Mouse (Mus musculus): Measurements from ENCODE around the gene Mrvi1.
"Not testable (repeated sequence)": the region's sequence is repeated elsewhere in the genome, so short reads cannot be mapped to it uniquely, and the experiment has no call there.

The Mrvi1 gene

DNA sequence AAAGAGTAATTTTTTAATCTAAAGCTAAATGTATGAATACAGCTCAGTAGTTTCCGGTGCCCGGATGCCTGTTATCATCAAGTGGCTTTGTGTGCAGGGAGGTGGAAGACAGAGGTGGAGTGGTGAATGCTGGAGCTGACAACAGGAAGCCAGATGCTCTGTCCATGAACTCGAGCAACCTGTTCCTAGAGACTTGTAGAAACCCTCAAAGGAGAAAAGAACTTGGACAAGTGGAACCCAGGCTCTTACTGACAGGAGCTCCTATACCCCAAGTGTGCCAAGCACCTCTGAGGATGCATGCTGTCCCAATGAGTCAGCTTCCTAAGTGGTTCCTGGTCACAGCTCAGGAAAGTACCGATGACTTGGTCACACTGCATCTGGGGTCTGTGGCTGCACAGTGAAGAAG is 41.1 kb downstream of the Mrvi1 start:
- DNase-seq (ENCODE audit: low spot score in 2 of 2), result no peak

DNA sequence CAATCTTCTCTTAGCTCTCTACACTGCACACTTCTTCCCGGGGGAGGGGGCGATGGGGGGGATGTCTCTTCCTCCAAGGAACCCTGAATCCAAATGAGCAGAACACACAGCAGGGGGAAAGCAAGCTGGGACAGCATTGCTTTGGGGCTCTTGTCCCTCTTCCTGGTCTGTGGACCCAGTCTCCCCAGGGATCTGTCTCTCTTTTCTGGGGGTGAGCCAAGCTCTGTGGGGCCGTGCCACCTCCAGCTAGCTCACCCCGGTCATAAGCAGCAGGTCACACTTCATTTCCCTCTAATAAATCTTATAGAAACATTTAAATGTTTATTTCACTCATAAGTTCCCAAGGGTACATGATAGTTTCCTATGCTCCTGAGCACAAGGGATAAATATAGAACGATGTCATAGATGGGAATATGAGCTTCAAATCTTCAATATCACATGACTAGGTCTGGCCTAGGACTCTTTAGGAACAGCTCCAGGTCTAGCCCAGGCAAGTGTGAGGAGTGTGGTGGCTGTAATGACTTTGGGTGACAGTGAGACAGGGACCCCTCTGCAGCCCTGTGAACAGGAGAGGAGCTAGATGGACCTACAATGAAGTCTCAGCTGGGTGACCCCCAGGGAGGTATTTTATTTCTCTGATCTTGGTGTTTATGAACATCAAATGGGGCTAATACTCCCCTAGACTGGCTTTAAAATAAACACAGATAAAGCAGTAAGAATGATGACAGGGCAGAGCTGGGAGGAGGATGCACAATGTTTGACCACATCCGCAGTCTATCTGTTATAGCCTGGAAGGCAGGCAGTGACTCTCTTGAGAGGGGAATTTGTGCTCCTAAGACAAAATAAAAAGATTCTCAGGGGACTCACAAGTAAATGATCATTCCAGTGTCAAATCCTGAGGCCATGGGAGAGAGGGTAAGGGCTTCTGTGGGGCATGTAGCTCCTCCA is 46.2 kb downstream of the Mrvi1 start:
- no peak for DNase-seq (ENCODE audit: low spot score in 2 of 2)

DNA sequence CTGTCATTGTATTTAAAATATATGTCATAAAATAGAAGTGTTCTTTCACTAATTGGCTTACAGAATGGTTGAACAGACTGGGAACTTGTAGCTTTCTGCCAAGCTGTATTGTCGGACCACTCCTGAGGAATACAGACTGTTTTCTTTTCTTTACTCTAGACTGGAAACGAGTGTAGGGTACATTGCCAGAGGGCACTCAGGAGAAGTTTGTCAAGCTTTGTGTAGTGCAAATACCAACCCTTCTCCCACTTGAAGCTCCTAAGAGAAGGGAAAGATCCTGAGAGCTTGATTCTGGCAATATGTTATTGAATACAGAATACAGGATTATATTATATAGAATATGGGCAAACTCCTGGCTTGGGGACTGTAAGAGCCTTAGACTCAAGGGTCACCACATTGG is 48.3 kb downstream of the Mrvi1 start:
- DNase-seq (ENCODE audit: low spot score in 2 of 2), result no peak

DNA sequence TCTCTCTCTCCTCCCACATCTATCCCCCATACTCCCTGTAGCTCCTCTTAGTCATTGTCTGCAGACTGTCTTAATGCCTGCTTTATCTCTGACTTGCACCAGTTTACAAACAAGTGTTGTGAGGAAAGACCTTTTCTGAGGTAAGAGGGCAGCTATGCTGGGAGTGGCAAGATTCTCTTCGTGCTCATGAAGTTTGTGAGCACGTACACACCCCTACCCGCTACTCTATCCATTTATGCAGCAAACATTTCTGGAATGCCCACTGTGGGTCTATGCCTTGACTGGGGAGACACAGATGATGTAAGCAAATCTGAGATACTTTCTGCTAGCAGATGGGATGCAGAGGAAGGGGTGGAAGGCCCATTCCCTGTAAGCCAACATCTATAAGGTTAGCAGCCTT is 48.9 kb downstream of the Mrvi1 start:
- no peak for DNase-seq (ENCODE audit: low spot score in 2 of 2)

DNA sequence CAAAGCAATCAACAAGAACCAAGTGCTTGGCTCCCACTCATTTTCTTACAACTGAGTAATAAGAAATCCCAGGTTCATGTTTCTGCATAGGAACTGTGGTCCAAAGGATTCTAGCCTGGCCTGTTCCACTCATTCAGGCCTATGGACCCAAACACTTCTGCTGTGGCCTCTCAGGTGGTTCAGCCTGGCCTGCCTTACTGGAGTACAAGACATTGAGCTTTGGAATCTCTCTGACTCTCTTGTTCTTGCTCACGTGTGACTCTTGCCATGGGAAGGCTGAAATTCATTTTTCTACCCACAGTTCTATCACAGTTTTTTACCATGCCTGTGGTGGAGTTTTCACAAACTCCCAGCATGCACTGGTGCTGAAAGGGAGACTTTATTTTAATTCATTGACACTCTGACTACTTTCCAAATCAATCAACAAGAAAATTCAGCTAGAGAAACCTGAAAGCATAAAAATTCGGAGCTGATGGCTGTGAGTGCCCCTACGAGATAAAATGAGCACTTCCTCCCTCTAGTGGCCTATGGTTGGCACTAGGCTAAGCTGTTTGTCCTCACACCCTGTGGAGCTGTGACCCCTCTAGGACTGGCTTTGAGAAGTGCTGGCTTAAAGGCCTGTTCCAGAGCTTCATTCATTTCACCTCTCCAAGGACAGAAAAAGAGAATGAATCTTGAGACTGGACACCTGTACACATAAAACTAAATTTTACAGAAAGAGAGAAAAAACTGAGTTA is 52.0 kb downstream of the Mrvi1 start:
- no peak for DNase-seq (ENCODE audit: low spot score in 2 of 2)

DNA sequence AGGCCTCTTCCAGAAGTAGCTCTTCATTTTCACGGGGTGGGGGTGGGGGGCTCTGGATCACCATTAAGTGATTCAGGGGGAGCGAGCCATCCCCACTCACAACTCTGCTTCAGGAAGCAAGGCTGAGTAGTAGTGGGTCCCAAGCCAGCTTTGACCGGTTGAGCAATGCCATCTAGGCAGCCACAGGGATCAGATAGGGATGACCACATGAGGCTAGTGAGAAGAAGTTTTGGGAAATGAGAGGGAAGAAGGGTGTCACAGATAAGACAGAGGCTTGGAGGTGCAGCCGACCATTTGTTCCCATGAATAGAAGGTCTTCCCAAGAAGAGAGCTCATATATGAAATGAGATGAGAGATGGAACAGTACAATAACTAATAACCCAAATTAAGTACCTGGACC is 55.7 kb downstream of the Mrvi1 start:
- DNase-seq (ENCODE audit: low spot score in 2 of 2), result no peak

DNA sequence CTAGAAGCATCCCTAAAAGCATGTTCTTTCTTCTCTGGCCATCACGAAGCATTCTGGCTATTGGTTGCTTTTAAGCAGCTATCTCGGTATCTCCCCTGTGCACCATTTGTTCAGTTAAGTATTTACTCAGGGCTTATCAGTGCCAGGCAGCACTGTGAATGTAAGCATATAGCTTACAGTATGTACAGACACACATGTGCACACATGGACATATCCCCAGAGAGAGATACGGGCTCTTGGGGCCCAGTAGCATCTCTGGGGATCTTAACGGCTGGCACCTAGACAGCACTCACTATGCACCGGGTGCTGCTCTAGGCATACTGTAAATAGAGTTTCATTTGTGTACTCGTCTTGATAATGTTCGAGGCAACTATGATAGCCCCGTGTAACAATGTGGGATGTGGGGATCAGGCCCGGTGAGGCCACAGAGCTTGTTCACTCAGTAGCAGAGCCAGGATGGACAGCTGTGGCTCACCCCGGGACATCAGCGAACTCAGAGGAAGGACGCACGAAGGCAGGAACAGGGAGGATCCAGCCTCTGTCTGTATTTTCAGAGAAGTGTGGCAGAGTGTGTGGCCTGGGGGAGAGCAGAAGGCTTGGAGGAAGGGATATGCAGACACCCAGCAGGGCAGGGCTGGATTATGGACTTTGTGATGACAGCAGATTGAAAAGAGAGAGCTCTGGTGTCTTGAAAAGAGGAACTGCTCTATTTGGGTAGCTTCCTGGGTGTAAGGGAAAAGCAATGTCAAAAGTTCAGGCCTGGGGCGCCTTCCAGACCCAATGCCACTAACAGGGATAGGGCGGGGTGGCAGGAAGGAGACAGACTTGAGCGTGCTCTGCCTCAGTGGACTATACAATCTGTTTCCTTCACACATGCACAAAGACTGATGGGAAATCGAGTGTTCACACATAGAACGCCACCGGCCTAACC is 61.7 kb downstream of the Mrvi1 start:
- no peak for DNase-seq (ENCODE audit: low spot score in 2 of 2)

DNA sequence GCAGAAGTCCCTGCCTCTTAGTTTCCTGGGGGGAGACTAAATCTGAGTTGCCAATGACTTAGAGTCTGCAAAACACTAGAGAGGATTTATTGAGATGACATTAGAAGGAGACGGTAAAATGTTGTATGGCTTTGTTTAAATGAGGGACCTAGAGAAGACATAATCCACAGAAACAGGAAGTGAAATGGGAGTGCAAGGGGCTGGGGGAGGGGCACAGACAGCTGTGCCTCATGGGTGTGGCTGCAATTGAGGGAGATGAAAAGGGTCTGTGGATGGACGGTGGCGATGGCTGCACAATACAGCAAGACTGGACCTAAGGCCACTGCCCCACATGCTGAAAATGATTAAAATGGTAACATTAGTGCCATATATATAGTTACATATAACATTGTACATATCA is 62.5 kb downstream of the Mrvi1 start:
- no peak for DNase-seq (ENCODE audit: low spot score in 2 of 2)

DNA sequence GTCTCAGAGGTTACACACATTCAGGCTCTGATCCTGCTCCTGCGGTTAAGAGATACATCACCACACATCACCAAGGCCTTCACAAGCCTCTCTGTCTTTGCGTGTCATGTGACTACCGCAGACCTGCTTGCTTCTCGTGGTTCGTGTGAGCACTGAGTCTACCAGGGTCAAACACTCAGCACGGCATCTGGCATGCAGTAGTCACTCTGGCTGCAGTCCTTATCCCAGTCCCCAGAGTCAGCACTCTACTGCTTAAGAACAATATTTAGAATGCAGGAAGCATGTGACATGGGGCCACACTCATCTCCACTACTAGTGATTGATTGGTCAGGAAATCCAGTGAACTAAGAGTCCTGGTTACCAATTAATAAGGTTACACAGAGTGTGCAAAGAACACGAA is 66.3 kb downstream of the Mrvi1 start:
- DNase-seq (ENCODE audit: low spot score in 2 of 2), result no peak

DNA sequence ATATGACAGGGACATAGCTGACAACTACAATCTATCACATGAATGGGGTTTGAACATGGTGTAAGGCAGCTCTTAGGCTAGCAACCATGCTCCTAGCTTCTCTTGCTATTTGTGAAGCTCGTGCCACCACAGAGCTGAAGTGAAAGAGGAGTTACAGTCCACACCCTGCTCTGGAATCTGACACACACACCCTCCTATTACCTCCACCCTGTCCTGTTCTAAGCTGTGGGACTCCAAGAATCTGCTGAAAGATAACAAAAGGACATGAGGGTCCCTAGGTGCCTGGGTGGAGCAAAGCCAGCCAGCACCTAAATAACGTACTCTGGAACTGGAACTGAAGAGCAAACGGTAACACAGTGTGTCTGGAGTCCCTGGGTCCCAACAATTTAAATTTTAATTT is 67.7 kb downstream of the Mrvi1 start:
- no peak for DNase-seq (ENCODE audit: low spot score in 2 of 2)

DNA sequence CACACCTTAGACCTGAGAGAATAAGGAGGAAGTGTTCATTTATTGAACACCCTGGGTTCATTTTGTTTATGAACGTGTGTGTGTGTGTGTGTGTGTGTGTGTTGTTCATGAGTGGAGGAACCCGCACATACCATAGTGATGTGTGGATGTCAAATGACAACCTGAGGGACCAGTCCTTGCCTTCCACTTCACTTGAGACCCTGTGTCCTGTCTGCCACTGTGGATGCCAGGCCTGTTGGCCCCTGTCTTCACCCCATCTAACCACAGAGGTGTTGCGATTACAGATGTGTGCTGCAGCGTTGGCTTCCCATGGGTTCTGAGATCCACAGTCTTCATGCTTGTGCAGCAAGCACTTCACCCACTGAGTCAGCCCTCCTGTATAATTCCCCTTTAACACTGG is 68.5 kb downstream of the Mrvi1 start:
- DNase-seq (ENCODE audit: low spot score in 2 of 2), result no peak

DNA sequence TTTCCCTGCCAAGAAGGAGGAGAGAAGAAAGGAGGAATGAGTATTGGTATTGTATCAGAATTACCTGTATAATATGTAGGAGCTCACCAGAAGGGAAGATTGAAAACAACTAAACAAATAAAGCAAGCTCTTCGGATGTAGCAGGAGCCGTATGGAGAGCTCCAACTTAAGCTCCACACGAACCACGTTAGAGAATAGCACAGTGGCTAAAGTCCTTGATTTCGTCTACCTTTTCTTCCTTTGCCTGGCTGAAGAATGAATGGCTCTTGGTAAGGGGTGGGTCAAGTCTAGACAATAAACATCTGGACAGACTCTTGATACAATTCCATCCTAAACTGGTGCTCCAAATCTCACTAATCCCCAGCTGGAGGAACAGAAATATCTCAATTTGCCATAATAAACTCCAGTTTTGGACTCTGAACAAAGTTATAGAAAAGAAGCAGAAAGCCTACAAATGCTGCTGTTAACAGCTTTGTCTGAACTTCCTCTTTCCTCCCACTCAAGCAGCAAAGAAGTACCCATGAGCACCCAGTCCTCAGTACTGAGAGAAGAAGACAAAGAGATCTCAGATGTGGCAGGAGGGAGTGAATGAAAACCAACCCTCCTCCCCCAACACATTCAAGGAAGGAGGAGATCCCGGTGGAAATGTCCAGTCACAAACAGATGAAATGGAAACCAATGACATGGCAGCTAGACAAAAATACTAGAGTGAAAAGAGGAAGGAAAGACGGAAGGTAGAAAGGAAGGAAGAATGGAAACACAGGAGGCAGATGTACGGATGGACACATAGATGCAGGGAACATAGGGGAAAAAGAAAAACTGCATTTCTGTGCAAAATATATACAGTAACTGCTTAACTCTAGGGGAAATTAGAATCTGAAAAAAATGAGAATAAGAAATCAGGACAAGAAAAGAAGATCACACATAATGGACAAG is 73.8 kb downstream of the Mrvi1 start:
- DNase-seq (ENCODE audit: low spot score in 2 of 2), result no peak

DNA sequence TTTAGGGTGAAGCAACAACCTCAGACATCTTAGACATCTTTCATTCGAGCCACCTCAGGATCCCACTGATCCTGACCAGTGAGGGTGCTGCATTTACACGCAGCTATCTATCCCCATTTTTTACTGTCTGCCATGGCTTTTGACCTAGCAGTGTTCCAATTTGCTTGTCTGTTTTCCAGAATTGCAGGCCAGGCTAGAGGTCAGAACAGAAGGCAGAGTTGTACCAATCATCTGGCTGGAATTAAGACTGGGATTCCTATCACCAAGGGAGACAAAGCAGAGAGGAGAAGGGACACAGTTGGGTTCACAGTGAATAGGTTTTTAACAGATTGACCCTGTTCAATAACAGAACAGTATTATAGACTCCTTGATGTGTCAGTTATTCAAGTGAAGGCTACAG is 75.7 kb downstream of the Mrvi1 start:
- DNase-seq (ENCODE audit: low spot score in 2 of 2), result no peak

DNA sequence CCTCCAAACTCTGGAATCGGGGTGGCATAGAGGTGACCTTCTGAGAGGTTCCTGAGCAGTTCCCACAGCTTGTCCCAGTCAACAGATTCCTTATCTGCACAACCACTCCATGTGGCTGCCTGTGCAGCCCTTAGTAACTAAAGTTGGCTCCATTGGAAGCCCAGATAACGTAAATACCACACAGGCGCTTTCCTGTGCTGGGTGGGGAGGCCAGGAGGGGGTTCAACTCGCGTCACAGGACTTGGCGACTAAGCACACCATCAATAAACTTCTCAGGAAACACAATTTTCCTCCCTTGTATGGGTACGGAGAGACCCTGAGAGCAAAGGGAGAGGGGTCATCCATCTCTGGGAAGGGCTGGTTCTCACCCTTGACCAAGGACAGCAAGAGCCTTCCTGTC is 79.0 kb downstream of the Mrvi1 start:
- no peak for DNase-seq (ENCODE audit: low spot score in 2 of 2)

DNA sequence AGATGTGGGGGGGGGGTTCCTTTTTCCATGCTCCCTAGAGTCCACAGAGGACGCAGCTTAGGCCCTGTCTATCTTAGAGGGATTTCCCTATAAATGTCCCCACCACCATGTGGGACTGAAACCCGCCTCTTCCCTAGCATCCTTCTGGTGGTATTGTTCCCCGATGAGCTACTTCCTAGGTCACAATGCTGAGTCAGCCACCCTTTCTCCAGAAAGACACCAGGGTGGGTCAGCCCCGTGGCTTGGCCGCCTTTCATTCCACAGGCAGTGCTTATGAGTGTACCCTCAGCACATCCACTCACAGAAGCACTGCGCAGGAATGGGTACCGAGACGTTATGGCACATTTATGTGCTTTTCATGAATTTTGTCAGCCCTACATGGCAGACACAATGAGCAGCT is 85.1 kb downstream of the Mrvi1 start:
- DNase-seq (ENCODE audit: low spot score in 2 of 2), result no peak

DNA sequence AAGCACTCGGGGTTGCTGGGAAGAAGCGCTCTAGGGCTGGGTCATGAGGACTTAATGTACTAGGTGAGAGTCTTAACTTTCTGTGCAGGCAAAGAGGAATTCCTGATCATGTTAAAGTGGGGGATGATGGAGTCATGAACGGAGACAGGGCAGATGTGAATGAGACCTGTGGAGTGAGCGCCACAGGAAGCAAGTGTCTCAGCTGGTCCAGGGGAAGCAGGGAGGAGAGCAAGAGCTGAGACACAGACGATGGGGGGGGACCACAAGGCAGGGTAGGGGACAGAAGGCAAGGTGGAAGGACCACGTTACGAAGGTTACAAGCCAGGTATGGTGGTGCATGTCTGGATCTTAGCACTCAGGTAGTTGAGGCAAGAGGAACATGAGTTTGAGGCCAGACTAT is 85.8 kb downstream of the Mrvi1 start:
- DNase-seq (ENCODE audit: low spot score in 2 of 2), result no peak

DNA sequence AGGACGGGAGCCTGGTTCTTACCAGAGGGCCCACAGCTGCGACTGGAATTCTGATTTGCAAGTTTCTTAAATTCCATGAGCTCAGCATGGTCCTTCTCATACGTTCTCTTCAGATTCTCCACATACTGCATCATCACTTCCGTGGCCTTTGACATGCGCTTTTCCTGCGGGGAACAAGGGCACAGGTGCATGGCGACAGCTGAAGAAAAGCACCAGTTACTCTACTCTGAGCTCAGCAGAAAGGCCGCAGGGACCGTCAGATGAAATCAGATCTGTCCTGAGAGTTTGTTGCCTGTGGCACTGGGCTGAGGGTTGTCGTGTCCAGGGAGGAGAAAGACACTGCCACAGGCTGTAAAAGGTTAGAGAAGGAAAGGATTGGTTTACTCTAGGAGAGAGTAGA is 86.5 kb downstream of the Mrvi1 start:
- DNase-seq (ENCODE audit: low spot score in 2 of 2), result not testable (repeated sequence)

DNA sequence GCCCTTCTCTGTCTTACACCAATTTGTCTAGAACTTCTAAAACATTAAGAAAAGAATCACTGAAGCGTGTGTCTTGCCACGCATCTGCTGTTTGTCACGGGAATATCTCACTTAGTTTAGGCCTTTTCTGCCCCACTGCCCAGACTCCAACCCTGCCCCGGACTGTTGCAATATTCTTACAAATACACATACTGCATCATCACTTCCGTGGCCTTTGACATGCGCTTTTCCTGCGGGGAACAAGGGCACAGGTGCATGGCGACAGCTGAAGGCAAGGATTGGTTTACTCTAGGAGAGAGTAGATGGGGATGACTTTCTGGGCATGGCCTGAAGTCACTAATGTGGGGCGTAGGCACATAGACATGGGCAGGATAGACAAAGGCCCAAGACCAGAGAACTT is 87.6 kb downstream of the Mrvi1 start:
- no peak for DNase-seq (ENCODE audit: low spot score in 2 of 2)

DNA sequence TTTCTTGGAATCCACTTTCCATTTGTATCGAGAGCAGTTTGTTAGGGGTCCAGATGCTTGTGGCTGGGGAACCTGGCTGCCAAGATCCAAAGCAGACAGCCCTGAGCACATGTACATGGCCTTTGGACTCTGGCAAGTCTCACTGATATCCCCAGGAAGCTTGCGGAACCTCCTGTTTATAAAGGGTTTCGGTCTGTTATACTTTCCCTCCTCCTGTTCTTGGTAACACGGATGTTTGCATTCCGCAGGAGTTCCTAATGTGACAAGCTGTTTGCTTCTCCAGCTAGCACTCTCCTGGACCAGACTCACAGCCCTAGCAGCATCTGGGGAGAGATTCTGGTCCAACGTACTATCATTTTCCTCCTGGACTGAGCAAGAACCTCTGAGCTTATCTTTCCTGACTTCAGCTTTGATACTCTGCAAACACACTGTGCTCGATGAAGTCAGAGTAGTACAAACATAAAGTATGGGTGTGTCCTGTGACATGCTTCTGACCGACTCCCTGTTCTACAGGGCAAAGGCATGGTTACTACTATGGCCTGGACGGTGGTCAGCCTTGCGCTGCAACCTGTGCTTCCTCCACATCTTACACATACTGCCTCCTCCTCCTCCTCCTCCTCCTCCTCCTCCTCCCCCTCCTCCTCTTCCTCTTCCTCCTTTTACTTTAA is 88.2 kb downstream of the Mrvi1 start:
- peak; percentile 30 to 31 for DNase-seq (ENCODE audit: low spot score in 2 of 2)

DNA sequence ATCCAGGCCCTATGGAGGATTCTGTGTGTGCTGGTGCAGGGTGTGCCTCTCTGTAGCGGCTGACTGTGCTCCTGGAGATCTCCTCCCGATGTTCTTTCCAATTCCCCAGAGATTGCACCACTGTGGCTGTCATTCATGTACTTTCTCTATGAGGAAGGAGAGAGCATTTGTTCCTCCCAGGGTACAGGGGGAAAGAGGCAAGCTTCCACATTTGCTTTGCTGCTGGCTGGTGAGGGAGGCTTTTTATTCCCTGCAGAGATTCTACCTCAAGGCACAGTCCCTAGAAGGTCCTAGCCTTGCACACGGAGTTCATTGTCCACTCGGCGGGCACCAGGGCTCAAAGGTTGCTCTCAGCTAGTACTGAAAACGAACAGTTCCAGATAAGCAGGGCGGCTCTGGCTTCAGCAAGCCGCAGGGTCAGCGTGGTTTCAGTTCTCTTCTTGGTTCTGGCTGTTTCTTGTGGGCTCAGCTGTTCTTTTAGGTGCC is 90.7 kb downstream of the Mrvi1 start:
- DNase-seq (ENCODE audit: low spot score in 2 of 2), result peak in 1 of 2 experiments; percentile 61

Data from urinary bladder, adult 18-20 months (tissue).